In genomic region chr11:83066640-83067531, GRCm38 (mm10) we compare ENCODE assay signal across 9 mouse cellular contexts. TPM values are rescaled to one million over a fixed set of nuclear protein-coding genes. Genes with fewer than 3 reads are reported as not detected.
DNase-seq lines count a peak whose midpoint lies in the region; ATAC-seq and TF ChIP-seq lines count a peak whose summit lies in the region.
"Had no signal": no experiment of that assay in that cellular context is flagged by ENCODE, and none has a peak within 500 bp of the region (broad histone marks: within the 10 kb centered on the region; RNA-seq: fewer than 3 reads in every experiment).

No protein-coding gene starts in this region.

- WGBS in heart, embryonic 15.5 days = 39% methylated on average over 11 of the region's 11 CpGs

- TF ChIP-seq CTCF in left cerebral cortex, adult 2 months (IDR thresholded peaks at IDR 0.05) = no peak

- intact Hi-C loops in left cerebral cortex, postnatal 4 days (cut with DNase I) = no loop called here
- intact Hi-C loops in left cerebral cortex, adult 2 months (cut with DNase I) = no loop called here

- 0 out of 2 replicates have a peak overlapping the region, but pooled peaks have one; percentile 33 for H3K9ac ChIP-seq in heart, embryonic 15.5 days

- H3K27ac ChIP-seq in left cerebral cortex, adult 2 months = no peak overlapping the region; the same call in 1 of the 2 replicates
- peak overlapping the region; percentile 67 for H3K27ac ChIP-seq in heart, embryonic 15.5 days

- H3K27me3 ChIP-seq in heart, embryonic 15.5 days = no peaks in the 10 kb centered on the region

- H3K9me3 ChIP-seq in heart, embryonic 15.5 days (replicated peaks) = no peaks in the 10 kb centered on the region

- peak; percentile 73; the same call in 1 of the 2 replicates for ATAC-seq in heart, embryonic 15.5 days (replicated peaks; ENCODE audit: insufficient number of reproducible peaks, insufficient read depth, low FRiP score, low read depth)
- peak; percentile 66 for ATAC-seq in monocyte, adult 5-6 weeks (replicated peaks; ENCODE audit: insufficient number of reproducible peaks, low FRiP score, low TSS enrichment, poor library complexity, severe bottlenecking)

- H3K4me1 ChIP-seq in heart, embryonic 15.5 days (replicated peaks) = 0 out of 2 replicates have a peak, but pooled peaks cover 8% of the 10 kb centered on the region

- no peak overlapping the region for H3K4me3 ChIP-seq in left cerebral cortex, adult 2 months
- H3K4me3 ChIP-seq in heart, embryonic 15.5 days = peak overlapping the region; percentile 40

- DNase-seq in left cerebral cortex, postnatal 4 days = peak; percentile 60
- no peak for DNase-seq in left cerebral cortex, adult 2 months (ENCODE audit: extremely low spot score in 1 of 2, low spot score in 2 of 2)
- peak; percentile 33 to 38 for DNase-seq in adrenal gland, postnatal 36 days
- no peak for DNase-seq in ovary, postnatal 10 days (ENCODE audit: low spot score)
- DNase-seq in ovary, postnatal 14 days (ENCODE audit: low spot score) = no peak
- DNase-seq in frontal cortex, postnatal 25 days (ENCODE audit: low spot score in 2 of 2) = no peak

- H3K4me2 ChIP-seq in heart, embryonic 15.5 days = peak overlapping the region; percentile 53

- no peaks in the 10 kb centered on the region for H3K36me3 ChIP-seq in heart, embryonic 15.5 days

RNA-seq across cellular contexts. Expression of gene Slfn2, which starts 2.0 kb away (rescaled TPM):
- total RNA-seq in left cerebral cortex, postnatal 4 days (2021) = under 1 TPM; 0.42 to 0.68 TPM
- 1 to 10 TPM; 1.1 to 1.6 TPM for total RNA-seq in left cerebral cortex, adult 2 months (2021)
- 1 to 10 TPM; 4.8 to 6.3 TPM for total RNA-seq in adrenal gland, postnatal 36 days (2021)
- polyA plus RNA-seq in heart, embryonic 15.5 days (2015; fragmentation: Nextera tagmentation; extraction: Ambion mirVana) = 4.4 and 6.9 TPM in 2 replicates
- 546 to 771 TPM (median 642 TPM) in 3 replicates for total RNA-seq in monocyte, adult 5-6 weeks (2017)

RNA-seq across cellular contexts. Expression of gene Slfn8, which starts 46.3 kb away (rescaled TPM):
- under 1 TPM in 1 of 2 experiments, not detected in 1; 0.12 TPM for total RNA-seq in left cerebral cortex, postnatal 4 days (2021)
- under 1 TPM; 0.26 to 0.61 TPM for total RNA-seq in left cerebral cortex, adult 2 months (2021)
- 1 to 10 TPM; 1.5 to 2.5 TPM for total RNA-seq in adrenal gland, postnatal 36 days (2021)
- 0.59 and 1.4 TPM in 2 replicates for polyA plus RNA-seq in heart, embryonic 15.5 days (2015; fragmentation: Nextera tagmentation; extraction: Ambion mirVana)
- 32.7 to 79.3 TPM (median 34.1 TPM) in 3 replicates for total RNA-seq in monocyte, adult 5-6 weeks (2017)

RNA-seq across cellular contexts. Expression of gene Slfn1, which starts 49.8 kb away (rescaled TPM):
- not detected for total RNA-seq in left cerebral cortex, postnatal 4 days (2021)
- total RNA-seq in left cerebral cortex, adult 2 months (2021) = not detected
- under 1 TPM; 0.20 to 0.43 TPM for total RNA-seq in adrenal gland, postnatal 36 days (2021)
- 0.34 and 0.55 TPM in 2 replicates for polyA plus RNA-seq in heart, embryonic 15.5 days (2015; fragmentation: Nextera tagmentation; extraction: Ambion mirVana)
- total RNA-seq in monocyte, adult 5-6 weeks (2017) = 23.8 to 42.1 TPM (median 29.4 TPM) in 3 replicates
- polyA plus RNA-seq: stomach, embryonic 14.5 days had no signal

Comparison
In these comparisons a context has a peak if more than half of its experiments do, and no peak if none do; other contexts are left out.
1. DNase-seq: peak in left cerebral cortex, postnatal 4 days (single experiment) and adrenal gland, postnatal 36 days (2 of 2); none in left cerebral cortex, adult 2 months (0 of 2), ovary, postnatal 10 days (single experiment), ovary, postnatal 14 days (single experiment) and frontal cortex, postnatal 25 days (0 of 2).
2. RNA of gene Slfn2, which starts 2.0 kb away (total RNA-seq): 546 to 771 TPM in monocyte, adult 5-6 weeks; 4.8 to 6.3 TPM in adrenal gland, postnatal 36 days, 1.1 to 1.6 TPM in left cerebral cortex, adult 2 months and 0.42 to 0.68 TPM in left cerebral cortex, postnatal 4 days; every median in the first group is over 10 times any median in the second.
3. RNA of gene Slfn1, which starts 49.8 kb away (total RNA-seq): 23.8 to 42.1 TPM in monocyte, adult 5-6 weeks; 0.20 to 0.43 TPM in adrenal gland, postnatal 36 days, not detected in left cerebral cortex, adult 2 months and not detected in left cerebral cortex, postnatal 4 days; every median in the first group is over 10 times any median in the second.